Mouse (Mus musculus): ENCODE measurements around the gene Hist1h2ai.
"Not testable (repeated sequence)": the region's sequence is repeated elsewhere in the genome, so short reads cannot be mapped to it uniquely, and the experiment has no call there.

Gene Hist1h2ai

DNA sequence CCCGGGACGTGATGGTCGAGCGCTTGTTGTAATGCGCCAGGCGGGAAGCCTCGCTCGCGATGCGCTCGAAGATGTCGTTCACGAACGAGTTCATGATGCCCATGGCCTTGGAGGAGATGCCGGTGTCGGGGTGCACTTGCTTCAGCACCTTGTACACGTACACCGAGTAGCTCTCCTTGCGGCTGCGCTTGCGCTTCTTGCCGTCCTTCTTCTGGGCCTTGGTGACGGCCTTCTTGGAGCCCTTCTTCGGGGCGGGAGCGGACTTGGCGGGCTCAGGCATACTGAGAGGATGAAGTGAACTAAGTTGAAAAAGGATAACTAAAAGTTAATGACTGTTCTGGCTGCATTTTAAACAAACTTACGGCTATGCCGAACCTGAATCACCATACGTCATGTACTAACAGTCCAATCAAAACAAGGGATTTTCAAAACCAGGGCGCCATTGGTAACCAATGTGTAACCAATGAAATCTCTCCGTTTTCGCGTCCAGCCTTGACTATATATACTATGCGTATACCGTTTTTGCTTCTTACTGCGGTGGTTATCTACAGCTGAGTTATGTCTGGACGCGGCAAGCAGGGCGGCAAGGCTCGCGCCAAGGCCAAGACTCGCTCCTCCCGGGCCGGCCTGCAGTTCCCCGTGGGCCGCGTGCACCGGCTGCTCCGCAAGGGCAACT lies at the start of gene Hist1h2ai, which contains the start of gene Hist1h2bl:
Gene Hist1h2ai, plus strand, starts transcription at position 559 of the 676 bp plus-strand sequence.
Gene Hist1h2bl, minus strand, starts transcription at position 280 of the 676 bp plus-strand sequence.
- peak; percentile 81 to 86 for DNase-seq

DNA sequence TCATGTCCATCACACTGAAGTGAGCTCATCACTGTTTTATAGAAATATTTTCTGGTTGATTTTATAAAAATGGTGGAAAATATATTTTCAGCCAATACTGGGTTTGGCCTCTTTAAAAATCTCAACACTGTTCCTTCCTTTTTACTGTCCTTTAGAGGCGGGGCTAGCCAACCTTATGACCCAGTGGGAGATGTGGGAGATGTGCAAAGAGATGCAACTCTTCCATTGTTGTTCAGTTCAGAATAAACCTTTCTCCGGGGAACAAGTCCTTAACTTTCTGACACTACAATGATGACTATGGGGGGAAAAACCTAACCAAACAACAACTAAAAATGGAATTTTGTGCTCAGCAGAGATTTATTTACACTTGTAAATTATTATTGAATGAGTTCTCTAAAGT lies 38.9 kb upstream of the Hist1h2ai start, which contains the start of gene Olfr1360:
Gene Olfr1360, minus strand, starts transcription at position 101 of the 400 bp plus-strand sequence.
- DNase-seq, result no peak

DNA sequence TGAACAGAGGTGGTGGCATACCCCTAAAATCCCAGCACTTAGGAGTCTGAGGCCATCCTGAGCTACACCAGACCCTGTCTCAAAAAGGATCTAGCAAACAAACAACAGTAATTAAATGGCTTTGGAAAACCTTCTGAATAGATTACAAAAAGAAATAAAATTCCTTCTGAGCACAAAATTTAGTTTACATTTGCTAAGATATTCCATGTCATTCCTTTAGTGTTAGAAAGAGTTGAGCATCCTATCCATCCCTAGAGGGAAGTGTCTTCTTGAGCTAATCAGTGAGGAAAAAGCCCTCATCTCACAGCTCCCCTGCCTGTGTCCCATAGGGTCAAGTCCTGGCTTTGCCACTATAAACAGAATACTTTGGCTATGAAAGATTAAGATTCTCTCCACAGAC lies 18.4 kb upstream of the Hist1h2ai start, which contains the start of gene Olfr1359:
Gene Olfr1359, plus strand, starts transcription at position 301 of the 400 bp plus-strand sequence.
- DNase-seq, result no peak

DNA sequence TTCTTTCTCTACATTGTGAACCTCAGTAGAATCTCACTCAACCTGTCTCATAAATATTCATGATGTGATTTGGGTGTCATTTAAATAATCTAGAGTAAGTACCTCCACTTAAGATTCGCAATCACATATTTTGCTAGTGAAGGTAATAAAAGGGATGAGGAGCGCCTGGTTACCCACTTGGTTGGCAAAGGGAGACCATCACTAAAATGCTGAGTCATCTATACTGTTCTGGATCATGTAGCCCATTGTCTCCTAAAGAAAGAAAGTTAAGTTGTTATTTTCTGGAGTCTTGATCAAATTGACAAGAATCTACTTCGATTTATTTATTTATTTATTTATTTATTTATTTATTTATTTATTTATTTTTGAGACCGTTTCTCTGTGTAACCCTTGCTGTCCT lies 9.6 kb upstream of the Hist1h2ai start:
- no peak for DNase-seq

DNA sequence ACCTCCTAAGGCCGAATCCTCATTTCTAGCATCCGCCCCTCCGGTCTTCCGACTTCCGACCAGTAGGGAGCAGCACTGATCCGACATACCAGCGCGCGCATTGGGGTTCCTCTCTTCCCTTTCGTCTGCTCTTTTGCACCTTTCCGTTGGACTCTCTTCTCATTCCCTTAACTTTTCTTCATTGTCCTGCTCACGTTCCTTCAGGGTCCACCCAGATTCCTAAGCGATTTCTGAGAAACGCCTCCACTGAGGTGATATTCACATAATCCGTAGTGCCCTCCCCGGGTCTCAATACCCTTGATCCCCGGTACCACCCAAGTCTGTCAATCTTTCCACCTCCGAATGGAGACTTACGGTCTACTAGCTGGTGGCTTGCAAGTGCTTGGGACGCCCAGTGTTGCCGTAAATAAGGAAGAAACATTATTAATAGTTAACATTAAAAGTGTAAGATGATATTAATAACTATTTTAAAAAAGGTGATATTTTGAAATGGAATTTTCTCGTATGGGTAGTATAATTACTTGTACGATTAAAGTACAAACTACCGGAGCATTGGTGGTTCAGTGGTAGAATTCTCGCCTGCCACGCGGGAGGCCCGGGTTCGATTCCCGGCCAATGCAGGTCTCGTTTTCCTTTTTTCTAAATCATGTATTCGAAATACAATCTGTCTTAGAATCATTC lies 6.1 kb upstream of the Hist1h2ai start:
- peak; percentile 88 to 89 for DNase-seq

DNA sequence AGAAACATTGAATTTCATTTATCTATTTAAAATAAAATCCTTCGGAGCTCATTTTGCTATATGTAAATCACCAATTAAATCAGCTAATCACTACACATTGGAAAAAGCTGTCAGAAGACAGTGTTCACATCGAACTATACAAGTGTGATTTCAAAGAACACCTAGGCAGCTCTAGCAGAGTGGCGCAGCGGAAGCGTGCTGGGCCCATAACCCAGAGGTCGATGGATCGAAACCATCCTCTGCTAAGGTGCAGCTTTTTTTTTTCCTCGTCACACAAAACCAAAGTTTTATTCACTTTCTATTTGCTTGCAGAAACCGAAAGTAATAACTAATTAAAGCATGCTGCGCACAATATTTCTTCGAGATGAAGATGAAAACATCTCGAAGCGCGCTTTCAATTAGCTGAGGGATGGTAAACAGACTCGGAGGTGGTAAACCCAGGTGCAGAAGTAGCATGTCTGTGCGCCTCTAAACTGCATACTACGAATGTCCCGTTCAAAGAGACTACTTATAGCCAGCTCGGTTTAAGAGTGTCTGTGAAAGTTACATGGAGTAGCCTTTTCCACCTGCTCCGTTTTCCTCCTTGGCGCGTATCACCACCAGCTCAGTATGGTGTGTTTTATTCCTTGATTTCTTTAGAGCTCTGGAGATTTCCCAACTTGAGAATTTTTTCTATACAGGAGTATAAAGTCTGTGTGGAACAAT lies 5.2 kb upstream of the Hist1h2ai start:
- peak; percentile 75 to 84 for DNase-seq

DNA sequence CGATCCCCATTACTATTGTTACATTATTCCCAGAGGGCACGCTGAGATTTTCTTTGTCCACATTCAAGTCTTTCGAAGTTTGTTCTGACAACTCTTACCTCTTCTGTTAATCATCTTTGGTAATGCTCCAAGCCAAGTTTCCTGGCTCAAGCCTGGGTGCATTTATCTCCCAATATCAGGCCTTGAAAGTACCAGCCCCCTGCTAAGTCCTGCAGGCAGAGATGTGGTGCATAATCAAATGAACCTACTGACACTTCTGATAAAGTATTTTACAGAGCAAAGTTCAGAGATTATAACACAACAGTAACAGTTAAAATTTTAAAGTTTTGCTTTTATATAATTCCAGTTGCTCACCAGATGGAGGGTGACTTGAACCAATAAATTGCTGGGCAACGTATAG lies 4.5 kb upstream of the Hist1h2ai start:
- no peak for DNase-seq

DNA sequence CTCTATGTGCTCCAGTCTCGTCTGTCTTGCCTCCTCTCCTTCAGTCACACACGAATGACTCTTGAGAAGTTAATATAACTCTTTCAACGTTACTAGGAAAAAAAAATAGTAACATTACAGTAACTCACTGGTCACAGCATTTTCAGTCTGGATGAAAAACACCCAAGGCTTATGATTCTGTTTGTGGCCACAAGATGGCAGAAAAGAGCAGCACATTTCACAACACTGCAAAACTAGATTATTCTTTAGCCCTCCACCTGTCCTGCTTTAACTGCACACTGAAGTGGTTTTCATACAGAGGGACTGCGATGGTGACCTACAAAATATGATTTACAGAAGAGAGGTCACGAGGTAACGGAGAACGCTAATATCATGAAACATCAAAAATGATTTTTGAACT lies 1.5 kb upstream of the Hist1h2ai start:
- DNase-seq, result peak; percentile 68 to 77

DNA sequence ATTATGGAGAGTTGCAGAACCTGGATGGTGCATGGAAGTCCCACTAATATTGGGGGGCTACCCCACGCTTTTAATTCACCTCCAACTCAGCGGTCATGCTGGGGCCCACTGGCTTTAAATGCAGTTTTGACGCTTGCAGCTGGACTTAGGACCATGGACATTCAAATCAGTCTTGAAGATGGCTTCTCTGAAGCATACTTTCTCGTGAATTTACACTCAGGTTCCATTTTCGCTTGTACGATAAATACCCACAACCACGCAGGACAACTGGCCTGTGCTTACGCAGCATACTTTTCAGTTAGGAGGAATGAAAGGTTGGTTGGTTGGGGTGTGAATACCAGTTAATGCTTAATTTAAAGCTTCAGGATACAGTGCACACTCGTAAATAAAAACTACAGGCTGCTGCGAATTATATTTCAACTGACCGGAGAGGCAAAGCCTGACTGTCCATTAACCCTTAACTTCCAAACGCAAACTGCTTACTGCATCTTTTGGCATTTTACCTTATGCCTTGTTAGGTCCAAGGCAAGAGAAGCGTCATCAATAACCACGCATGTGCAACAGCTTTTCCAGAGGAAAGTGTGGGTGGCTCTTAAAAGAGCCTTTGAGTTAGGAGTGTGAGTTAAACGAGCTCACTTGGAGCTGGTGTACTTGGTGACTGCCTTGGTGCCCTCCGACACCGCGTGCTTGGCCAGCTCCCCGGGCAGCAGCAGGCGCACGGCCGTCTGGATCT lies 925 bp upstream of the Hist1h2ai start:
- DNase-seq, result no peak

DNA sequence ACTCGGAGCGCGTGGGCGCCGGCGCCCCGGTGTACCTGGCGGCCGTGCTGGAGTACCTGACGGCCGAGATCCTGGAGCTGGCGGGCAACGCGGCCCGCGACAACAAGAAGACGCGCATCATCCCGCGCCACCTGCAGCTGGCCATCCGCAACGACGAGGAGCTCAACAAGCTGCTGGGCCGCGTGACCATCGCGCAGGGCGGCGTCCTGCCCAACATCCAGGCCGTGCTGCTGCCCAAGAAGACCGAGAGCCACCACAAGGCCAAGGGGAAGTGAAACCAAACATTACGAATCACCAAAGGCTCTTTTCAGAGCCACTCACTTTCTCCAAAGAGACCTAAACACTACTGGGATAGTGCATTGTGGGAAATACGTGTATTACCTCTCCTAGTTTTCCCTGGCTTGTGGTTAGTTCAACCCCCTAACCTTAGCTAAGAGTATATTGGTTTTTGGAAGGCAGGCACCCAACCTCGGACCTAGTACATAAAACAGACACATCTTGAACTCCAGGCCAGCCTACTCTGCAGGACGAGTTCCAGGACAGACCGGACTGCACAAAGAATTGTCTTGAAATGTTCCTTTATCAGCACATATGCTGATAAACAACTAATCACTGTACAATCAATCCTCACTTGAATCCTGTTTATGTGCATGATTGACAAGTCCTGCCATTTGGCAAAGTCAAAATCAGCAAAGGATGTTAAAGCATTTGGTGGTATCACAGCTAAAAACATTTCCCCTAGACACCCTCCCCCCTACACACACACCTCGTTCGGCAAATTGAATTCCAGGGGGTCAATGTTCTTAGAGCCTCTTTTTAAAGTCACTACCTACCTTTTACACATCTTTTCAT lies 544 bp downstream of the Hist1h2ai start:
- DNase-seq, result peak in 1 of 2 experiments; percentile 28

DNA sequence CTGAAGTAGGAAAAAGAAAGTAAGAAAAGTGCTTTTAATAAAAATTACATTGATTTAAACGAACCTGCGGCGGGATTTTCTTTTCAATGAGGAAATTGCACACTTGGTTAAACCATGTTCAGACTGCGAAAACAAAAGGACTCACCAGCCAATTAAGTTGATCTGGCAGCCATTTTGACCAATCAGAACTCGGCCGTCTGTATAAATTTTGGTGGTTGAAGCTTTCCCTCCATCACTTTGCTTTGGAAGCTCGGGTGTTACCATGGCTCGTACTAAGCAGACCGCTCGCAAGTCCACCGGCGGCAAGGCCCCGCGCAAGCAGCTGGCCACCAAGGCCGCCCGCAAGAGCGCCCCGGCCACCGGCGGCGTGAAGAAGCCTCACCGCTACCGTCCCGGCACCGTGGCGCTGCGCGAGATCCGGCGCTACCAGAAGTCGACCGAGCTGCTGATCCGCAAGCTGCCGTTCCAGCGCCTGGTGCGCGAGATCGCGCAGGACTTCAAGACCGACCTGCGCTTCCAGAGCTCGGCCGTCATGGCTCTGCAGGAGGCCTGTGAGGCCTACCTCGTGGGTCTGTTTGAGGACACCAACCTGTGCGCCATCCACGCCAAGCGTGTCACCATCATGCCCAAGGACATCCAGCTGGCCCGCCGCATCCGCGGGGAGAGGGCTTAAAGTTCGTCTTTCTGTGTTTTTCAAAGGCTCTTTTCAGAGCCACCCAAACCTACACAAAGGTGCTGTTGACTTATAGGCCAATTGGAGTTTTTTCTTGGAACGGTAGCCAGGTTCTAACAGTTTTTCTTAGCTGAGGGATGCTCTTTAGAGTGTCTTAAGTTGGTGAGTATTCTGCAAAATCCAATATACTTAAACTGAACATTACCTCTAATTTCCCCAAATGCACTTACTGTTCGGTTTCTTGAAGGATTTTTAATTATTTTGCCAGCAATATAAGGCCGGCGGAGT lies 1.5 kb downstream of the Hist1h2ai start, which contains the start of gene Hist1h3h:
Gene Hist1h3h, plus strand, starts transcription at position 263 of the 961 bp plus-strand sequence.
- DNase-seq, result peak; percentile 76 to 77

DNA sequence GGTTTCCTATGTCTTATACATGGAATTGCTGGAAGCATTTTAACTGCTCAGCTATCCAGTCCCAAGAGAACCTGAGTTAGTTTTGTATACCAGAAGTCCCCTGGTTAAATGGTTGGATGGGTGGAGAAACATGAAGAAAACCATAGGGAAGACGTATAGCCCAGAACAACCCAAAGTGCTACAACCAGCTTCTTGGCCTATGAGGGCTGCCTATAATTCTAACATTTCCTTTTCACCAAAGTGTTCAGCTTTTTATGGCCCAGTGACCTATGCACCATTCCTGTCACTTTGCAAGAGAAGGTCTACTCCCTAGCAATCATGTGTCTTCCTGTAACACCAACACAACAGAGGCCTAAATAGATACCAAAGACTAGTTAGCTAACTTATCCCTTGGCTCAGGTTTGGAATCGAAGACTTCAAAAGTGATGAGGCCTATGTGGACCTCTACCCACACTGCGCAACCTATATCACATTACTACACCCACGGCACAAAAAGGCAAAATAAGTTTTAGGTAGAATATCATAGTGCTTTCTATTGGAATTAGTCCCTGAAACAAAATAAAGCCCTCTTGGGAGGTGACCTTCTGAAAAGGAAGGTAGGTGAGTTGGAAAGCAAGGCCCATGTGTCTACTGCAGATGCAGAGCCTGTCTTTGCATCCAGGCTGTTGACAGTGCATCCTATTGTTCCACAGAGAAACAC lies 2.3 kb downstream of the Hist1h2ai start:
- no peak for DNase-seq

DNA sequence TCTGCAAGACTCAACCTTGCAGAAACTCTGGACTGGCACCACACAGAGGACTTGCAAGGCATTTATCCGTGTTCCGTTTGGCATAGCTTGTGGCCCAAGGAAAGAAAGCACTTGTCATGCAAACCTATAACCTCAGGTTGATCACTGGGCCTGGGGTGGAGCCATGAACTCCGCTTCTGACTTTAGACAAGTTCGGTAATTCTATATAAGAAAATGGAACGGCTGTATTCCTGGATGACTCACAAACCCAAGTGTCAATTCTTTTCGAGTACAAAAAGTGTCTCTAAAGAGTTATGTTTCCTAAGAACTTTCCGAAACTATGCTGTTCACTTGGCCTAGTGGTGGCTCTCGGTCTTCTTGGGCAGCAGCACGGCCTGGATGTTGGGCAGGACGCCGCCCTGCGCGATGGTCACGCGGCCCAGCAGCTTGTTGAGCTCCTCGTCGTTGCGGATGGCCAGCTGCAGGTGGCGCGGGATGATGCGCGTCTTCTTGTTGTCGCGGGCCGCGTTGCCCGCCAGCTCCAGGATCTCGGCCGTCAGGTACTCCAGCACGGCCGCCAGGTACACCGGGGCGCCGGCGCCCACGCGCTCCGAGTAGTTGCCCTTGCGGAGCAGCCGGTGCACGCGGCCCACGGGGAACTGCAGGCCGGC lies 5.0 kb downstream of the Hist1h2ai start:
- not testable (repeated sequence) for DNase-seq

DNA sequence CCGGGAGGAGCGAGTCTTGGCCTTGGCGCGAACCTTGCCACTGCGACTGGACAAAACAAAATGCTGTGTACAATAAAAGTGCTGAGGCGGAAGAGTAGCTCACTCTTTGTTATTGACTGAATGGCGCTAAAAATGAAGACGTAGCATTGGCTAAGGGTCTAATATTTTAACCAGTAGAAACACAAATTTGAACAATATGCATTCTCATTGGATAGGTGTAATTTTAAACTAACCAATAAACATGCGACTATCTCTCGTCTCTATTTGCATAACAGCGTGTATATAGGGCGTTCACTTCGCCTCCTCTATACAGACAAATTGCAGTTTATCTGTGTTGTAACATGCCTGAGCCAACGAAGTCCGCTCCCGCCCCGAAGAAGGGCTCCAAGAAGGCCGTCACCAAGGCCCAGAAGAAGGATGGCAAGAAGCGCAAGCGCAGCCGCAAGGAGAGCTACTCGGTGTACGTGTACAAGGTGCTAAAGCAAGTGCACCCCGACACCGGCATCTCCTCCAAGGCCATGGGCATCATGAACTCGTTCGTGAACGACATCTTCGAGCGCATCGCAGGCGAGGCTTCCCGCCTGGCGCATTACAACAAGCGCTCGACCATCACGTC lies 5.6 kb downstream of the Hist1h2ai start, which contains the start of gene Hist1h2bm:
Gene Hist1h2bm, plus strand, starts transcription at position 288 of the 616 bp plus-strand sequence.
- DNase-seq, result peak; percentile 51 to 65

DNA sequence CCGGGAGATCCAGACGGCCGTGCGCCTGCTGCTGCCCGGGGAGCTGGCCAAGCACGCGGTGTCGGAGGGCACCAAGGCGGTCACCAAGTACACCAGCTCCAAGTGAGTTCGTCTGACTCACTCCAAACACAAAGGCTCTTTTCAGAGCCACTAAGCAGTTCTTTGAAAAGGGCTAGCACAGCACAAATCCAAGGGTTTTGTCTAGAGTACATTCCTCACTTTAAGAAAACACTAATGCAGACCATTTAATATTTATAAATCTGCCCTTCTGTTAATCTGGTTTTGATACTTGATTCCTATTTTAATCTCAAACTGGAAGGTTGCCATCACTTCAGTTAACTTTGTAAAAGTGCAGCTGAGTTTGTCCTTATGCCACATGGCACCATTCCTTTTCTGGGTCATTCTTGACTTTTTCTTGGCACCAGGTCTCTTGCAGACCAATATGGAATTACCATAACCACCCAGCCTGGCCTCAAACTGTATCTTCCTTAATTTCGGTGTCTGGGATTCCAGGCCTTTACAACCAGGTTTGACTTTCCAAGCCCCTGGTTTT lies 6.2 kb downstream of the Hist1h2ai start:
- DNase-seq, result no peak

DNA sequence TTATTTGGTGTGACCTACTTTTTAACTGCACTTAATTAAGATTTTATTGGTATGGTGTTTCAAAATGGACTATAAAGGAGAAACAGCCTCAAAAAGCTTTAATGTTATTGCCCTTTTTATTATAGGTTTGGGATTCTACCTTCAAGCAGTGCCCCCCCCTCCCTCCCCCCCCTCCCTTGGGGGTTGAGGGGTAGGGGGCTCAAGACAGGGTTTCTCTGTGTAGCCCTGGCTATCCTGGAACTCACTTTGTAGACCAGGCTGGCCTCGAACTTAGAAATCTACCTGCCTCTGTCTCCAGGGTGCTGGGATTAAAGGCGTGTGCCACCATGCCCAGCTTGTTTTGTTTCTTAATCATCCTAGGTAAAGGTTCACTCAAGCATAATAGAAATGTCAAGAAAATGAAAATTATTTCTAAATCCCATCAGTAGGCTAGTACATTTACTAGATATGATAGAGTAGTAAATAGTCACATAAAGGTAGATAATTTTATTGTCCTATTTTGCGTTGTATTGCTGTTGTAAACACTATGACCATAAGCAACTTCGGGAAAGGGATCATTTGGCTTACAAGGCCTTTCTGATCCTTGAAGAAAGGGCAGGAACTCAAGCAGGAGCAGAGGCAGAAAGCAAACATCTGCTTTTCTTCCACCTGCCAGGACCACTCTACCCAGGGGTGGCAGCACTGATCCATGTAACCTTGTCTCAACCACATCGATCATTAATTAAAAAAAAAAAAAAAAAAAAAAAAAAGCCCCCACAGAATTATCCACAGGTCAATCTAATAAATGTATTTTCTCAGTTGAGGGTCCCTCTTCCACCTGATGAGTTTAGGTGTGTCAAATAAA lies 7.0 kb downstream of the Hist1h2ai start:
- no peak for DNase-seq

DNA sequence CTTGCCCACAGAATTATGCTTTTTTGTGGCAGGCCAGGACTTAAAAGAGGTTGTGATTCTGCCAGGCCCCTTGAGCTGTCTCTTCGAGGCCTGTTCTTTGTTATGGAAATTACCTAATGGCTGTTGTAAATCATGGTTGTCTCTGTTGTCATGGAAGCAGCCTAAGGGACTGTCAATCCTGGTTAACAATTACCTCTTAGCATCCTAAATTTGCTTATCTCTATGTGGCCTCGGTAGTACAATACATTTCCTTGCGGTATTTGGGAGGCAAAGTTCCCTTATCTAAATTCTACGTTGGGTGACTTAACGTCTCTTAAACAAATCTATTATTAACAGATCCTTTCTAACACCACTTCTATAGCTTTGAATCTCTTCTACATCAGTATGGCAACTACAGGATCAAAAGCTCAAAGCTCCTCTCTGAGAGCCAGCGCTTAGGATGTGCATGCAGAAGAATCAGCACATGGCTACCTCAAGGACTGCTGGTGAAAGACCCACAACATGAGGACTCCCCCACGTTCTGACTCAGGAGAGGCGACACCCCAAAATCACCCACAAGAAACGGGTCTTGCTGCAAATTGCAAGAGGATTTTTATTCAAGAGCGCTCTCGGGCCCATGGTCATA lies 11.8 kb downstream of the Hist1h2ai start:
- no peak for DNase-seq
